Mouse (Mus musculus): ENCODE results near the gene Olfr374.

DNA sequence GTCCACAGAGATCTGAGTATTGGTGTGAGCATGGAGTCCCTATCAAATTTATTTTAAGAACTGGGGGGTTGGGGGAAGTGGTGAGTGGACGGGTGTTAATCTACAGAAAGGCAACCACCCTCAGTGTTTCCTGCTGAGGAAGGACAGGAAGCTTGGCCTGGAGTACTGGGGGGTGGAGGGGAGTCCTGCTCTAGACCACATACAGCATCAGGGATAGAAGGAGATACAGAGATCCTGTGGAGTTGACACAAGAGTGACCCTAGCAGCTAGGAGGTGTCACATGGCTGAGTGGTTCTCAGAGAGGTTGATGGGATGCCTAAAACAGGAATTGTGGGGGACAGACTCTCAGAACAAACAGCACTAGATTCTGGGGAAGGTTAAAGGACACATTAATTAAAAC is 26.7 kb downstream of the Olfr374 start:
- TF ChIP-seq CTCF (IDR thresholded peaks at IDR 0.05; ENCODE audit: control insufficient read depth, insufficient read depth, insufficient read length) (no peak), MYOD1 (IDR thresholded peaks at IDR 0.05; ENCODE audit: control insufficient read depth, insufficient read length, low read depth) (no peak), FOSL1 (IDR thresholded peaks at IDR 0.05; ENCODE audit: insufficient read depth, low read length, poor library complexity, severe bottlenecking) (no peak), USF1 (IDR thresholded peaks at IDR 0.05; ENCODE audit: low read depth) (no peak), MYOG (IDR thresholded peaks at IDR 0.05; ENCODE audit: control insufficient read depth, extremely low read depth, insufficient read length) (no peak), MAX (IDR thresholded peaks at IDR 0.05) (no peak), CEBPB (IDR thresholded peaks at IDR 0.05; ENCODE audit: low read depth) (no peak)

Data from C2C12 (cell line).